ENCODE assay signal across 9 mouse cellular contexts in genomic region chr6:134700451-134701210, GRCm38 (mm10).
DNase-seq lines count a peak whose midpoint lies in the region; ATAC-seq and TF ChIP-seq lines count a peak whose summit lies in the region.
"Had no signal": no experiment of that assay in that cellular context is flagged by ENCODE, and none has a peak within 500 bp of the region (broad histone marks: within the 10 kb centered on the region; RNA-seq: fewer than 3 reads in every experiment).

No protein-coding gene starts in this region.

- TF ChIP-seq POLR2A in cerebellum, adult 2 months (IDR thresholded peaks at IDR 0.05; ENCODE audit: borderline replicate concordance, insufficient read depth, low read length), result no peak

- no peak overlapping the region for H3K4me2 ChIP-seq in intestine, embryonic 16.5 days (ENCODE audit: low read depth, low read length)
- H3K4me2 ChIP-seq: embryonic facial prominence, embryonic 12.5 days had no signal

- DNase-seq in spleen, postnatal 36 days (ENCODE audit: low spot score in 2 of 2), result peak; percentile 47 to 62
- no peak for DNase-seq in spleen, adult 12 weeks (ENCODE audit: low spot score)
- DNase-seq in brain, adult 2 months (ENCODE audit: low read depth, low spot score), result peak; percentile 57
- DNase-seq in lung, postnatal 25 days (ENCODE audit: low spot score), result peak; percentile 94
- DNase-seq in testis, postnatal 14 days (ENCODE audit: low spot score), result no peak
- DNase-seq in cerebellum, adult 2 months, result no peak
- no peak for DNase-seq in layer of hippocampus, adult 9-10 months (ENCODE audit: low spot score)

- ATAC-seq in intestine, embryonic 16.5 days, result peak; percentile 92

- H3K27ac ChIP-seq in intestine, embryonic 16.5 days (ENCODE audit: low read length), result peak overlapping the region; percentile 61
- no peak overlapping the region for H3K27ac ChIP-seq in cerebellum, adult 2 months (ENCODE audit: insufficient read depth, low read length)
- H3K27ac ChIP-seq: embryonic facial prominence, embryonic 12.5 days had no signal

- WGBS in intestine, embryonic 16.5 days, result 49% methylated on average over 8 of the region's 8 CpGs
- WGBS in cerebellum, adult 2 months, result 81% methylated on average over 8 of the region's 8 CpGs

- no peak overlapping the region for H3K9ac ChIP-seq in intestine, embryonic 16.5 days (ENCODE audit: low read depth, low read length)
- H3K9ac ChIP-seq: embryonic facial prominence, embryonic 12.5 days had no signal

- H3K9me3 ChIP-seq in intestine, embryonic 16.5 days (ENCODE audit: control insufficient read depth, low read length), result no peaks in the 10 kb centered on the region
- H3K9me3 ChIP-seq: embryonic facial prominence, embryonic 12.5 days had no signal

- H3K4me3 ChIP-seq in intestine, embryonic 16.5 days (ENCODE audit: low read length), result no peak overlapping the region
- no peak overlapping the region for H3K4me3 ChIP-seq in cerebellum, adult 2 months (replicated peaks; ENCODE audit: insufficient read depth, low read depth, low read length)
- H3K4me3 ChIP-seq: embryonic facial prominence, embryonic 12.5 days had no signal

- H3K4me1 ChIP-seq in intestine, embryonic 16.5 days (ENCODE audit: control insufficient read depth, insufficient read depth, low read length), result peaks cover 9% of the 10 kb centered on the region; the same call in 1 of the 2 replicates
- peaks cover 4% of the 10 kb centered on the region; the same call in 1 of the 2 replicates for H3K4me1 ChIP-seq in cerebellum, adult 2 months (ENCODE audit: control insufficient read depth, insufficient read depth, low read length)
- H3K4me1 ChIP-seq: embryonic facial prominence, embryonic 12.5 days had no signal

- no peaks in the 10 kb centered on the region for H3K27me3 ChIP-seq in intestine, embryonic 16.5 days (replicated peaks; ENCODE audit: control insufficient read depth, insufficient read depth, low read length)
- no peaks in the 10 kb centered on the region for H3K27me3 ChIP-seq in cerebellum, adult 2 months (ENCODE audit: control insufficient read depth, insufficient read depth, low read length)
- H3K27me3 ChIP-seq: embryonic facial prominence, embryonic 12.5 days had no signal

- TF ChIP-seq CTCF in cerebellum, adult 2 months (IDR thresholded peaks at IDR 0.05; ENCODE audit: borderline replicate concordance, insufficient read depth, low read depth, low read length), result no peak

- H3K36me3 ChIP-seq in intestine, embryonic 16.5 days (ENCODE audit: control insufficient read depth, insufficient read depth, low read length), result no peaks in the 10 kb centered on the region
- H3K36me3 ChIP-seq: embryonic facial prominence, embryonic 12.5 days had no signal

Comparison
In these comparisons a context has a peak if more than half of its experiments do, and no peak if none do; other contexts are left out.
1. DNase-seq: peak in spleen, postnatal 36 days (2 of 2), brain, adult 2 months (single experiment) and lung, postnatal 25 days (single experiment); none in spleen, adult 12 weeks (single experiment), testis, postnatal 14 days (single experiment), cerebellum, adult 2 months (0 of 2) and layer of hippocampus, adult 9-10 months (single experiment).